Mouse (Mus musculus) brain, embryonic 14.5 days (tissue): Measurements from ENCODE around the gene Cd300e.

Source experiments
- CTCF ChIP-seq: fragments of 200-500 bp; IDR thresholded peaks from 2 replicates; pipeline ENCODE4 v1.5.1; 2012; ENCODE audit warnings: inconsistent platforms, mild to moderate bottlenecking, moderate library complexity, borderline replicate concordance; ENCODE audit not compliant: insufficient read depth, insufficient read length; ENCODE audit errors: extremely low read depth
- POLR2A ChIP-seq: fragments of 200-500 bp; IDR thresholded peaks from 2 replicates; pipeline ENCODE4 v1.6.1; 2012; ENCODE audit warnings: mild to moderate bottlenecking, inconsistent platforms, borderline replicate concordance; ENCODE audit not compliant: poor library complexity, insufficient read depth, insufficient read length, severe bottlenecking; ENCODE audit errors: extremely low read depth

- TF ChIP-seq POLR2A (no peak), CTCF (no peak)
Observed at GRCm38 (mm10) chr11:115052206-115052605, 9.8 kb downstream of the Cd300e start.
